Mouse (Mus musculus) CH12.LX (cell line): ENCODE results near the gene Oprd1. TPM values are rescaled to one million over a fixed set of nuclear protein-coding genes. Genes with fewer than 3 reads are reported as not detected.
A peak's percentile ranks its signal among the peaks of the same experiment; 100 is the strongest.

ENCODE experiments used
- DNase-seq: peaks from one replicate; pipeline ENCODE4 v3.0.0-alpha.2; 2013; ENCODE audit errors: extremely low read depth
- H3K27ac ChIP-seq: 2 replicates; pipeline ENCODE4 v1.5.1; 2012; ENCODE audit warnings: low read depth, mild to moderate bottlenecking, control low read depth, moderate library complexity; ENCODE audit not compliant: insufficient read depth
- H3K27me3 ChIP-seq: replicated peaks from 2 replicates; pipeline ENCODE3; 2012; ENCODE audit warnings: inconsistent platforms
- H3K36me3 ChIP-seq, 2 experiments: replicated peaks in 1 of 2; 2 replicates each; pipeline versions ENCODE3 to v1.6.1; 2012; ENCODE audit warnings: inconsistent platforms in 1 of 2, low read length in 1 of 2, mild to moderate bottlenecking in 1 of 2, mixed read lengths in 1 of 2, moderate library complexity in 1 of 2; ENCODE audit not compliant: control insufficient read depth in 1 of 2, insufficient read depth in 1 of 2
- H3K4me1 ChIP-seq, 2 experiments: 2 replicates each; pipeline ENCODE4 v1.6.1; 2012; ENCODE audit warnings: inconsistent platforms in 1 of 2, moderate library complexity in 1 of 2; ENCODE audit not compliant: insufficient read depth in 2 of 2, control insufficient read depth in 1 of 2
- H3K4me2 ChIP-seq: 2 replicates; pipeline ENCODE4 v1.6.1; 2012; ENCODE audit warnings: low read depth, mild to moderate bottlenecking, control low read depth; ENCODE audit not compliant: poor library complexity, insufficient read depth, severe bottlenecking
- H3K4me3 ChIP-seq, 3 experiments: fragments of 150-350 bp in 1 of 3; sonication (generic) in 1 of 3; replicated peaks in 1 of 3; 2 replicates each; pipeline versions ENCODE3 to v1.5.1; 2011 to 2012; ENCODE audit warnings: low read depth in 2 of 3, low read length in 2 of 3, mild to moderate bottlenecking in 2 of 3, moderate library complexity in 2 of 3, control low read depth in 1 of 3, improper control_type of control experiment in 1 of 3, inconsistent platforms in 1 of 3, mixed read lengths in 1 of 3; ENCODE audit not compliant: poor library complexity in 1 of 3
- H3K79me2 ChIP-seq: replicated peaks from 2 replicates; pipeline ENCODE4 v1.6.1; 2012; ENCODE audit warnings: mild to moderate bottlenecking, moderate library complexity; ENCODE audit not compliant: control insufficient read depth, poor library complexity, insufficient read depth, severe bottlenecking; ENCODE audit errors: extremely low read depth
- H3K9ac ChIP-seq: 2 replicates; pipeline ENCODE4 v1.6.1; 2012; ENCODE audit warnings: low read depth, mild to moderate bottlenecking, control low read depth, moderate library complexity; ENCODE audit not compliant: insufficient read depth
- H3K9me3 ChIP-seq: replicated peaks from 2 replicates; pipeline ENCODE3; 2012; ENCODE audit warnings: low read length, inconsistent platforms, mixed read lengths
- BHLHE40 ChIP-seq: IDR thresholded peaks from 2 replicates; pipeline ENCODE4 v1.6.1; 2011; ENCODE audit warnings: mild to moderate bottlenecking, low read depth, low read length, improper control_type of control experiment
- CHD1 ChIP-seq: IDR thresholded peaks from 2 replicates; pipeline ENCODE4 v1.6.1; 2012; ENCODE audit warnings: low read depth, low read length, improper control_type of control experiment, inconsistent platforms
- CHD2 ChIP-seq: IDR thresholded peaks from 2 replicates; pipeline ENCODE4 v1.6.1; 2011; ENCODE audit warnings: low read length, improper control_type of control experiment
- CTCF ChIP-seq, 2 experiments: IDR thresholded peaks in 1 of 2; conservative IDR thresholded peaks in 1 of 2; 2 replicates each; pipeline ENCODE4 v1.5.1; 2011 to 2012; ENCODE audit warnings: low read depth in 2 of 2, low read length in 2 of 2, improper control_type of control experiment in 1 of 2, inconsistent platforms in 1 of 2, mild to moderate bottlenecking in 1 of 2, moderate library complexity in 1 of 2
- E2F4 ChIP-seq: IDR thresholded peaks from 2 replicates; pipeline ENCODE4 v1.6.1; 2011; ENCODE audit warnings: low read depth, low read length, improper control_type of control experiment; ENCODE audit not compliant: insufficient replicate concordance
- EP300 ChIP-seq: IDR thresholded peaks from 2 replicates; pipeline ENCODE4 v1.6.1; 2011; ENCODE audit warnings: low read length, improper control_type of control experiment
- ETS1 ChIP-seq: conservative IDR thresholded peaks from 2 replicates; pipeline ENCODE4 v1.6.1; 2012; ENCODE audit warnings: low read depth, mild to moderate bottlenecking, inconsistent platforms, low read length, improper control_type of control experiment, moderate library complexity
- HCFC1 ChIP-seq: IDR thresholded peaks from 2 replicates; pipeline ENCODE4 v1.6.1; 2012; ENCODE audit warnings: low read depth, mild to moderate bottlenecking, inconsistent platforms, low read length, improper control_type of control experiment
- IRF4 ChIP-seq: IDR thresholded peaks from 2 replicates; pipeline ENCODE4 v1.6.1; 2014; ENCODE audit warnings: low read depth, mild to moderate bottlenecking, inconsistent platforms, low read length, improper control_type of control experiment
- JUND ChIP-seq: conservative IDR thresholded peaks from 2 replicates; pipeline ENCODE4 v1.6.1; 2011; ENCODE audit warnings: low read depth, low read length, improper control_type of control experiment
- MAX ChIP-seq: IDR thresholded peaks from 2 replicates; pipeline ENCODE4 v1.6.1; 2011; ENCODE audit warnings: low read length, improper control_type of control experiment
- MXI1 ChIP-seq: IDR thresholded peaks from 2 replicates; pipeline ENCODE4 v1.6.1; 2011; ENCODE audit warnings: mild to moderate bottlenecking, low read depth, low read length, improper control_type of control experiment
- MYC ChIP-seq: IDR thresholded peaks from 2 replicates; pipeline ENCODE4 v1.6.1; 2011; ENCODE audit warnings: low read depth, mild to moderate bottlenecking, improper control_type of control experiment, low read length
- NRF1 ChIP-seq: IDR thresholded peaks from 2 replicates; pipeline ENCODE4 v1.6.1; 2014; ENCODE audit warnings: low read depth, mild to moderate bottlenecking, inconsistent platforms, low read length, improper control_type of control experiment, moderate library complexity
- PAX5 ChIP-seq: IDR thresholded peaks from 2 replicates; pipeline ENCODE4 v1.6.1; 2012; ENCODE audit warnings: low read length, inconsistent platforms, mixed read lengths
- POLR2A ChIP-seq: IDR thresholded peaks from 2 replicates; pipeline ENCODE4 v1.6.1; 2011; ENCODE audit warnings: low read depth, mild to moderate bottlenecking, improper control_type of control experiment, low read length
- POLR2AphosphoS2 ChIP-seq: IDR thresholded peaks from 2 replicates; pipeline ENCODE4 v1.6.1; 2011; ENCODE audit warnings: low read depth, low read length, improper control_type of control experiment
- RAD21 ChIP-seq: IDR thresholded peaks from 2 replicates; pipeline ENCODE4 v1.6.1; 2011; ENCODE audit warnings: low read depth, mild to moderate bottlenecking, low read length, improper control_type of control experiment, moderate library complexity
- RCOR1 ChIP-seq: conservative IDR thresholded peaks from 2 replicates; pipeline ENCODE4 v1.6.1; 2012; ENCODE audit warnings: low read depth, mild to moderate bottlenecking, inconsistent platforms, low read length, improper control_type of control experiment
- SIN3A ChIP-seq: IDR thresholded peaks from 2 replicates; pipeline ENCODE4 v1.6.1; 2012; ENCODE audit warnings: low read length, improper control_type of control experiment, inconsistent platforms
- SMC3 ChIP-seq: IDR thresholded peaks from 2 replicates; pipeline ENCODE4 v1.6.1; 2011; ENCODE audit warnings: low read depth, low read length, improper control_type of control experiment
- TBP ChIP-seq: conservative IDR thresholded peaks from 2 replicates; pipeline ENCODE4 v1.6.1; 2011; ENCODE audit warnings: low read depth, low read length, improper control_type of control experiment
- TCF12 ChIP-seq: IDR thresholded peaks from 2 replicates; pipeline ENCODE4 v1.6.1; 2014; ENCODE audit warnings: low read depth, mild to moderate bottlenecking, inconsistent platforms, low read length, improper control_type of control experiment
- UBTF ChIP-seq: IDR thresholded peaks from 2 replicates; pipeline ENCODE4 v1.6.1; 2012; ENCODE audit warnings: low read depth, mild to moderate bottlenecking, inconsistent platforms, low read length, improper control_type of control experiment, moderate library complexity
- USF1 ChIP-seq: IDR thresholded peaks from 2 replicates; pipeline ENCODE4 v1.6.1; 2014; ENCODE audit warnings: low read depth, mild to moderate bottlenecking, inconsistent platforms, low read length, improper control_type of control experiment
- ZC3H11A ChIP-seq: IDR thresholded peaks from 2 replicates; pipeline ENCODE4 v1.6.1; 2012; ENCODE audit warnings: low read depth, mild to moderate bottlenecking, inconsistent platforms, low read length, improper control_type of control experiment
- ZNF384 ChIP-seq: IDR thresholded peaks from 2 replicates; pipeline ENCODE4 v1.6.1; 2012; ENCODE audit warnings: low read depth, low read length, improper control_type of control experiment, inconsistent platforms
- dilution Hi-C: fragments of 300-500 bp; cut with MboI; formaldehyde crosslinking; loops from 2 replicates; pipeline ENCODE4 v1.14.3; 2020; ENCODE audit warnings: low sequenced_read_pairs; ENCODE audit not compliant: extremely low pct_unique_long_range_greater_than_20kb, extremely low pct_ligation_motif_present
- in situ Hi-C: fragments of 300-500 bp; cut with MboI; formaldehyde crosslinking; loops from 3 replicates; pipeline ENCODE4 v1.14.3; 2019; ENCODE audit warnings: low sequenced_read_pairs, low pct_ligation_motif_present, low pct_unique_long_range_greater_than_20kb, mixed read lengths
- polyA plus RNA-seq: library from polyadenylated mRNA; unstranded; fragments of >175 nt; gene quantifications from 2 replicates; pipeline ENCODE4 v1.2.1, GENCODE M21; 2012; ENCODE audit warnings: low read depth; ENCODE audit not compliant: insufficient read length
- total RNA-seq, 2 experiments: library from RNA; depleted of rRNA; stranded (reverse); fragments of 300-350 nt in 1 of 2; fragments of >200 nt in 1 of 2; gene quantifications; 2 replicates each; pipeline ENCODE4 v1.2.3; 2012 to 2014

The Oprd1 gene
- total and polyA plus RNA-seq, 3 experiments = not detected

GRCm38 (mm10) chr4:132088921-132089320 is 55.4 kb downstream of the Oprd1 start (continued):
- TF ChIP-seq CHD2 (no peak), NRF1 (no peak), IRF4 (0 out of 2 replicates have a peak, but pooled peaks have one; percentile 14), USF1 (no peak), POLR2AphosphoS2 (no peak), CHD1 (no peak), SMC3 (peak; percentile 89), EP300 (no peak), PAX5 (no peak), BHLHE40 (0 out of 2 replicates have a peak, but pooled peaks have one; percentile 5), SIN3A (no peak), ETS1 (no peak), HCFC1 (no peak), TCF12 (no peak), UBTF (no peak)

- Histone ChIP-seq H3K27me3 (no peaks in the 10 kb centered on the region), H3K9ac (no peak overlapping the region), H3K4me3 (no peak overlapping the region), H3K4me1 (no peaks in the 10 kb centered on the region), H3K79me2 (no peaks in the 10 kb centered on the region), H3K36me3 (no peaks in the 10 kb centered on the region), H3K27ac (no peak overlapping the region), H3K4me2 (no peak overlapping the region), H3K9me3 (no peaks in the 10 kb centered on the region)
- TF ChIP-seq USF1 (no peak), MXI1 (no peak), IRF4 (no peak), TCF12 (no peak), JUND (no peak), CHD2 (no peak), ETS1 (no peak), SIN3A (no peak), RCOR1 (no peak), MAX (no peak), ZNF384 (no peak), TBP (no peak), POLR2A (no peak), E2F4 (no peak), MYC (no peak), RAD21 (no peak), ZC3H11A (no peak), CTCF (conservative IDR thresholded peaks at IDR 0.05 in 1 of 2, IDR thresholded peaks at IDR 0.05 in 1 of 2; ENCODE audit: low read depth in 2 of 2, low read length in 2 of 2) (no peak)
- DNase-seq = no peak
- in situ Hi-C loops = loop anchor here (25.0 kb wide), 1 partner anchor 427 kb away; the partner anchor contains the start of gene Sesn2
- dilution Hi-C loops = no loop called here
Observed at GRCm38 (mm10) chr4:132085114-132085513, 59.2 kb downstream of the Oprd1 start.
